Mouse (Mus musculus) c-Kit-positive CD71-negative TER-119-negative erythroid progenitor cells, embryonic 14.5 days (primary cell): Measurements from ENCODE around the gene H2-M5.
A peak's percentile ranks its signal among the peaks of the same experiment; 100 is the strongest.
"Not testable (repeated sequence)": the region's sequence is repeated elsewhere in the genome, so short reads cannot be mapped to it uniquely, and the experiment has no call there.

Experiments used
- DNase-seq: peaks from one replicate; pipeline ENCODE4 v3.0.0-alpha.2; 2013; ENCODE audit warnings: low read depth

H2-M5 gene

GRCm38 (mm10) chr17:36989437-36989836 is at the start of gene H2-M5:
TSS of gene H2-M5 (minus strand) at chr17:36989537.
- no peak for DNase-seq

- DNase-seq = no peak
These were observed 39.8 kb upstream of the H2-M5 start for GRCm38 (mm10) chr17:37029162-37029561.

GRCm38 (mm10) chr17:37028683-37029120 is 39.4 kb upstream of the H2-M5 start:
- DNase-seq = peak; percentile 67

- DNase-seq = no peak
These were observed 38.9 kb upstream of the H2-M5 start for GRCm38 (mm10) chr17:37028212-37028611.

GRCm38 (mm10) chr17:37027486-37027885 is 38.1 kb upstream of the H2-M5 start:
- DNase-seq = no peak

- DNase-seq = no peak
These were observed 37.1 kb upstream of the H2-M5 start for GRCm38 (mm10) chr17:37026425-37026824.

GRCm38 (mm10) chr17:37022628-37023576 is 33.6 kb upstream of the H2-M5 start, which contains the start of gene Mog:
TSS of gene Mog (minus strand) at chr17:37023398.
- DNase-seq = no peak

GRCm38 (mm10) chr17:37019242-37019641 is 29.9 kb upstream of the H2-M5 start:
- DNase-seq = not testable (repeated sequence)

- DNase-seq = no peak
These were observed 29.0 kb upstream of the H2-M5 start for GRCm38 (mm10) chr17:37018328-37018727.

GRCm38 (mm10) chr17:37016333-37016732 is 27.0 kb upstream of the H2-M5 start:
- DNase-seq = no peak

- DNase-seq = no peak
These were observed 22.8 kb upstream of the H2-M5 start for GRCm38 (mm10) chr17:37012141-37012540.

- DNase-seq = no peak
These were observed 22.4 kb upstream of the H2-M5 start for GRCm38 (mm10) chr17:37011719-37012118.

- no peak for DNase-seq
These were observed 20.2 kb upstream of the H2-M5 start for GRCm38 (mm10) chr17:37009460-37010042.

GRCm38 (mm10) chr17:37008161-37008560 is 18.8 kb upstream of the H2-M5 start:
- no peak for DNase-seq

GRCm38 (mm10) chr17:37003366-37003765 is 14.0 kb upstream of the H2-M5 start:
- DNase-seq = no peak

- no peak for DNase-seq
These were observed 13.3 kb upstream of the H2-M5 start for GRCm38 (mm10) chr17:37002364-37003330.

- DNase-seq = no peak
These were observed 11.5 kb upstream of the H2-M5 start, which contains the start of gene Zfp57 for GRCm38 (mm10) chr17:37000863-37001262. TSS of gene Zfp57 (plus strand) at chr17:37001163.

GRCm38 (mm10) chr17:36998477-36998876 is 9.1 kb upstream of the H2-M5 start:
- DNase-seq = no peak

- DNase-seq = peak; percentile 66
These were observed 7.8 kb upstream of the H2-M5 start for GRCm38 (mm10) chr17:36997033-36997735.

GRCm38 (mm10) chr17:36995448-36995847 is 6.1 kb upstream of the H2-M5 start:
- no peak for DNase-seq

GRCm38 (mm10) chr17:36994528-36994927 is 5.2 kb upstream of the H2-M5 start:
- no peak for DNase-seq
